Mouse (Mus musculus): ENCODE results near the gene Pdp2. TPM values are rescaled to one million over a fixed set of nuclear protein-coding genes. Genes with fewer than 3 reads are reported as not detected.

Pdp2 gene
- polyA plus RNA-seq, 1 experiment, result 6.0 TPM

DNA sequence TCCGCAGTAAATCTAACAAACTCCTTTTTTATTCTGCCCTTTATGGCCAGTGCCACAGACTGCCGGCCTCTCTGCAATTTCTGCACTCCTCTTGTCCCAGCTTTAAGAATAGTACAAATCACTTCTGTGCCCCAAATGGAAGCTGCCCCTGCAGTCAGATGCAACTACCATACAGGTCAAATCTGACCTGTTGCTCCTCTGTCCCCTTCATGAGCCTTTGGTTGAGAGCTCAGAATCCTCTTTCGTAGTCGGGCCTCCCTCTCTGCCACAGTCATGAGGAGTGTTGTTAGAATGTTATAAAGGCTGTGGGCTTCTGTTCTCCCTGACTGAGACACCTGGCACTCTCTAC lies 12.0 kb downstream of the Pdp2 start:
- 82% methylated on average over 4 of the region's 4 CpGs for WGBS
- H3K27ac ChIP-seq (ENCODE audit: control insufficient read depth, insufficient read depth, low read length), result no peak overlapping the region

DNA sequence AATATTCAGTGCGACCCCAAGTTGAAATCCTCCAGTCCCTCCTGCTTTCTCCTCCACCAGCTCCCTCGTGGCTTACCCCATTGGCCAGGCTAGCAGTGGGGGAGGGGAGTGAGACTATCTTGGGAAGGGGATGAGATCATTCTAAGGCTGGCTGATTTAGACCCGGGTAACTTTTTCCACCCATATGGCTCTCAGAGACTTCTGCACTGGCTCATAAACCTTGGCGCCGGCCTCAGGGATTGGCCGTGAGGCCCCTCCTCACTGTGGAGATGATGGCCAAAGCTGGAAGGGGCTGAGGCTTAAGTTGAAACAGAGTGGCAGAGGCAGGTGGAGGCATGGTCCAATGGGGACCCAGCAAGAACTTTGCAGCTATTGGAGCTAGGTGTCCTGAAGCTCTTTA lies 15.1 kb downstream of the Pdp2 start:
- TF ChIP-seq CTCF (IDR thresholded peaks at IDR 0.05; ENCODE audit: borderline replicate concordance, control insufficient read depth, extremely low read depth, insufficient read depth, low read length, poor library complexity) (no peak), POLR2A (IDR thresholded peaks at IDR 0.05; ENCODE audit: control insufficient read depth, extremely low read depth, insufficient read depth, low read length, poor library complexity) (no peak)
- Histone ChIP-seq H3K4me1 (replicated peaks; ENCODE audit: control insufficient read depth, insufficient read depth, low read length) (no peaks in the 10 kb centered on the region), H3K4me3 (ENCODE audit: control insufficient read depth, insufficient read depth, low read length) (no peak overlapping the region), H3K27ac (ENCODE audit: control insufficient read depth, insufficient read depth, low read length) (no peak overlapping the region), H3K36me3 (ENCODE audit: control insufficient read depth, insufficient read depth, low read length) (no peaks in the 10 kb centered on the region), H3K27me3 (ENCODE audit: control insufficient read depth, insufficient read depth, low read length) (no peaks in the 10 kb centered on the region; the same call in 1 of the 2 replicates)
- WGBS, result 60% methylated on average over 6 of the region's 6 CpGs
- no peak for DNase-seq

More for the DNA sequence above, 12.0 kb downstream of the Pdp2 start:
- Histone ChIP-seq H3K36me3 (ENCODE audit: control insufficient read depth, insufficient read depth, low read length) (no peaks in the 10 kb centered on the region), H3K27me3 (ENCODE audit: control insufficient read depth, insufficient read depth, low read length) (no peaks in the 10 kb centered on the region; the same call in 1 of the 2 replicates), H3K4me1 (replicated peaks; ENCODE audit: control insufficient read depth, insufficient read depth, low read length) (0 out of 2 replicates have a peak, but pooled peaks cover 3% of the 10 kb centered on the region), H3K4me3 (ENCODE audit: control insufficient read depth, insufficient read depth, low read length) (no peak overlapping the region)
- DNase-seq, result no peak
- TF ChIP-seq POLR2A (IDR thresholded peaks at IDR 0.05; ENCODE audit: control insufficient read depth, extremely low read depth, insufficient read depth, low read length, poor library complexity), result no peak
- no peak for TF ChIP-seq CTCF (IDR thresholded peaks at IDR 0.05; ENCODE audit: borderline replicate concordance, control insufficient read depth, extremely low read depth, insufficient read depth, low read length, poor library complexity)

DNA sequence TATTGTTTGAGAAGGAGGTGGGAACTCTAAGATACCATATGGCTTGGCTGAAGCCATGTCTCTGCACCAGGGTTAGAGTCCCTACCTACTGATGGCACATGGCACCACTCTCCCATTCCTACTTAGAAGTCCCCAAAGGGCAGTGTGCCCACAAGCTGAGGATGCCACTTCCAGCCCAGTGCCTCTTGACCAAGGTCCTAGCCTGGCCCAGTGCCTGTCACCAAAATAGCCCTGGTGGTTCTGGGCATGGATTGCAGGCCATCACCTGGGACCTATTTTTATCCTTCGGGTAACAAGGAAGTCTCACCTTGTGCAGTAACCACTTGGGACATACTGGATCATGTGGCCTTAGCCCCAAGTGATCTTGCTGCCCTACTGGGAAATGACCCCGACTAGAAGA lies 16.7 kb downstream of the Pdp2 start:
- Histone ChIP-seq H3K4me1 (replicated peaks; ENCODE audit: control insufficient read depth, insufficient read depth, low read length) (no peaks in the 10 kb centered on the region), H3K36me3 (ENCODE audit: control insufficient read depth, insufficient read depth, low read length) (no peaks in the 10 kb centered on the region), H3K4me3 (ENCODE audit: control insufficient read depth, insufficient read depth, low read length) (no peak overlapping the region), H3K27ac (ENCODE audit: control insufficient read depth, insufficient read depth, low read length) (no peak overlapping the region), H3K27me3 (ENCODE audit: control insufficient read depth, insufficient read depth, low read length) (no peaks in the 10 kb centered on the region)
- TF ChIP-seq CTCF (IDR thresholded peaks at IDR 0.05; ENCODE audit: borderline replicate concordance, control insufficient read depth, extremely low read depth, insufficient read depth, low read length, poor library complexity) (no peak), POLR2A (IDR thresholded peaks at IDR 0.05; ENCODE audit: control insufficient read depth, extremely low read depth, insufficient read depth, low read length, poor library complexity) (no peak)
- WGBS, result 79% methylated on average over 2 of the region's 2 CpGs
- DNase-seq, result no peak

DNA sequence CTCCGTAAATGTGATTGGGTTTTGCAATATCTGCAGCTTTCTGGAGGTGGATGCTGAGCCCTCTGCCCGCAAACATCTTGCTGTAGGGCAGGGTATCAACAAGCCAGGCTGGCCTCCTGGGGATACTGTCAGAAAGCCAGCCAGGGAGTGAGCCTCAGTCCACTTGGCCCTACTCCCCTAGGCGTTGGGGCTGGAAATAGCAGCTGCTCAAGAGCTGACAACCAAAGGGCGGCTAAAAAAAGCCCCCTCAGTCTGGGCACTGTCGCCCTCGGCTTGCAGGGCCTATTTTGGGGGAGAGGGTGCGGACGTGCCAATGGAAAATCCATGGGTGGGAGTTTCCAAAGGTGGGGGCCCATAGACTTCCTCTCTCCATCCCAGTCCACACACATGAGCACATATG lies 18.0 kb downstream of the Pdp2 start:
- no peak for DNase-seq
- TF ChIP-seq CTCF (IDR thresholded peaks at IDR 0.05; ENCODE audit: borderline replicate concordance, control insufficient read depth, extremely low read depth, insufficient read depth, low read length, poor library complexity) (no peak), POLR2A (IDR thresholded peaks at IDR 0.05; ENCODE audit: control insufficient read depth, extremely low read depth, insufficient read depth, low read length, poor library complexity) (no peak)
- no peaks in the 10 kb centered on the region for H3K36me3 ChIP-seq (ENCODE audit: control insufficient read depth, insufficient read depth, low read length)
- H3K4me1 ChIP-seq (replicated peaks; ENCODE audit: control insufficient read depth, insufficient read depth, low read length), result no peaks in the 10 kb centered on the region
- H3K27ac ChIP-seq (ENCODE audit: control insufficient read depth, insufficient read depth, low read length), result no peak overlapping the region
- H3K4me3 ChIP-seq (ENCODE audit: control insufficient read depth, insufficient read depth, low read length), result no peak overlapping the region
- 82% methylated on average over 8 of the region's 8 CpGs for WGBS
- no peaks in the 10 kb centered on the region for H3K27me3 ChIP-seq (ENCODE audit: control insufficient read depth, insufficient read depth, low read length)

DNA sequence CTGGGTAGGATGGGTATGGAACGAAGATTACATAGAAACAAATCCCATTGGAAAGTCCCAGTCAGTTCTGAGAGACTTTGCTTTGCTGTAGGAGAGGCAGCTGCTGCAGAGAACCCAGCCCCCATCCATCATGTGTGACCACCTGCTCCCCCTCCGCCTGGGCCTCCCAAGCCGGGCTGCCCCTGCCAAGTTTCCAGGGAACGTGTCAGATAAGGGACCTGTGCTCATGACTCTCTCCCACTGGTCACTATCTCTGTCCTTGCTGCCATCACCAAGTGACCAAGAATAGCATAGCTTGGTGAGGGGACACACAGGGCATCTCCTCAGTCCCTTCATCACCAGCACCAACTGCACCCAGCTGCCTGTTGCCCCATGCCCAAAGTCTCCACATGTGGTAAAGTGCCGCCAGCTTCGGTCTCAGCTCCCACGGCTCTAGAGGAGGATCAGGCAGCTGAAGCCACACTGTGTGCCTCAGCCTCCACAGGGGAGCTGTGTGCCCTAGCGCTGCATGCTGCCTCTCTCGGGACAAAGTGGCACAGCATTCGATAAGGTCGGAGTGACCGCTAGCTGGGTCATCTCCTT lies 19.0 kb downstream of the Pdp2 start:
- Histone ChIP-seq H3K4me3 (ENCODE audit: control insufficient read depth, insufficient read depth, low read length) (no peak overlapping the region), H3K36me3 (ENCODE audit: control insufficient read depth, insufficient read depth, low read length) (no peaks in the 10 kb centered on the region), H3K27ac (ENCODE audit: control insufficient read depth, insufficient read depth, low read length) (no peak overlapping the region), H3K27me3 (ENCODE audit: control insufficient read depth, insufficient read depth, low read length) (no peaks in the 10 kb centered on the region), H3K4me1 (replicated peaks; ENCODE audit: control insufficient read depth, insufficient read depth, low read length) (no peaks in the 10 kb centered on the region)
- TF ChIP-seq CTCF (IDR thresholded peaks at IDR 0.05; ENCODE audit: borderline replicate concordance, control insufficient read depth, extremely low read depth, insufficient read depth, low read length, poor library complexity), result no peak
- TF ChIP-seq POLR2A (IDR thresholded peaks at IDR 0.05; ENCODE audit: control insufficient read depth, extremely low read depth, insufficient read depth, low read length, poor library complexity), result no peak
- no peak for DNase-seq
- 93% methylated on average over 12 of the region's 12 CpGs for WGBS

DNA sequence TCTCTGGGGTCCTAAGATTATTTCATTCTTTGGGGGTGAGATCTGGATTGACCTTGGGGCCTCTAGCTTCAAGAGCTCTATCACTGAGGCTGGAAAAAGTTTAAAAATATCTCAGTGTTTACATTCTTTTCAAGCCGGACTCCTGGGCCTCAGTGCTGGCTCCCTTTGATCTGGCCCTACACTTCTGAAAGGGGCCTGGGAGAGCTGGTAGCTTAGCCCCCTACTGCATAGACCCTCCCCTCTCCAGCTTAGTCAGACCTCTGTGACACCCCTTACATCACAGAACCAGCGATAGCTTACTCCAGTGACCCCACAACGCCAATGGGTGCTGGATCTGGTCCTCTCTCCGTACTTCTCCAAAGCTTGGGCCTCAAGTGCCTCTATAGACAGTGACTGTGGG lies 20.4 kb downstream of the Pdp2 start:
- H3K27ac ChIP-seq (ENCODE audit: control insufficient read depth, insufficient read depth, low read length), result no peak overlapping the region

DNA sequence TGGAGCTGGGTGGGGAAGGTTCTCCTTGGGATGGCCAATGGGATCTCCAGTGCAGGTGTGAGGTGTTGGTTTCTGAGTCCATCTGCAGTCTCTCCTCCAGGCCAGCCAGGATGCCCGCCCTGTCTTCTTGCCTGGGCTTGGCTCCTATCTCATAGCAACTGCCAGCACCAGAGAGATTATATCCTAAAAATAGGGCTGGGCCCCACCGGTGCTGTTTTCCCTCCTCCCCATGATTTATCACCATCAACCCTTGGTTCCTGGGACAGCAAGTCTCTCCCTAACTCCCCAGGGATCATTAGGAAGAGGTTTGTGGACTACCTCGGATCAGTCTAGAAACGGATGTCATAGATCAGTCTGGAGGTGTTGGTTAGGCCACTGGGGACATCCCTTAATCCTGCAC lies 21.9 kb downstream of the Pdp2 start:
- no peak overlapping the region for H3K27ac ChIP-seq (ENCODE audit: control insufficient read depth, insufficient read depth, low read length)
- H3K4me3 ChIP-seq (ENCODE audit: control insufficient read depth, insufficient read depth, low read length), result no peak overlapping the region
- 84% methylated on average over 4 of the region's 4 CpGs for WGBS
- H3K4me1 ChIP-seq (replicated peaks; ENCODE audit: control insufficient read depth, insufficient read depth, low read length), result no peaks in the 10 kb centered on the region
- no peaks in the 10 kb centered on the region for H3K27me3 ChIP-seq (ENCODE audit: control insufficient read depth, insufficient read depth, low read length)
- DNase-seq, result no peak
- no peak for TF ChIP-seq CTCF (IDR thresholded peaks at IDR 0.05; ENCODE audit: borderline replicate concordance, control insufficient read depth, extremely low read depth, insufficient read depth, low read length, poor library complexity)
- TF ChIP-seq POLR2A (IDR thresholded peaks at IDR 0.05; ENCODE audit: control insufficient read depth, extremely low read depth, insufficient read depth, low read length, poor library complexity), result no peak
- no peaks in the 10 kb centered on the region for H3K36me3 ChIP-seq (ENCODE audit: control insufficient read depth, insufficient read depth, low read length)

More for the DNA sequence above, 20.4 kb downstream of the Pdp2 start:
- H3K4me1 ChIP-seq (replicated peaks; ENCODE audit: control insufficient read depth, insufficient read depth, low read length), result no peaks in the 10 kb centered on the region
- no peak for TF ChIP-seq CTCF (IDR thresholded peaks at IDR 0.05; ENCODE audit: borderline replicate concordance, control insufficient read depth, extremely low read depth, insufficient read depth, low read length, poor library complexity)
- TF ChIP-seq POLR2A (IDR thresholded peaks at IDR 0.05; ENCODE audit: control insufficient read depth, extremely low read depth, insufficient read depth, low read length, poor library complexity), result no peak
- no peaks in the 10 kb centered on the region for H3K36me3 ChIP-seq (ENCODE audit: control insufficient read depth, insufficient read depth, low read length)
- H3K27me3 ChIP-seq (ENCODE audit: control insufficient read depth, insufficient read depth, low read length), result no peaks in the 10 kb centered on the region
- WGBS, result 88% methylated on average over 4 of the region's 4 CpGs
- no peak overlapping the region for H3K4me3 ChIP-seq (ENCODE audit: control insufficient read depth, insufficient read depth, low read length)
- DNase-seq, result no peak

Measured in thymus, adult 2 months (tissue).